Mouse (Mus musculus) forebrain, embryonic 15.5 days (tissue): ENCODE measurements around the gene Galt. TPM values are rescaled to one million over a fixed set of nuclear protein-coding genes. Genes with fewer than 3 reads are reported as not detected.

Source experiments
- ATAC-seq: fragments of 200-750 bp; cut with Nextera tagmentation; replicated peaks from 2 replicates; pipeline ENCODE4 v1.8.0; 2017; ENCODE audit warnings: mild to moderate bottlenecking, moderate TSS enrichment, moderate library complexity
- H3K27ac ChIP-seq: fragments of 300-500 bp; sonication (generic); replicated peaks from 2 replicates; pipeline ENCODE4 v1.5.1; 2015; ENCODE audit warnings: mild to moderate bottlenecking, inconsistent platforms
- H3K27me3 ChIP-seq: fragments of 300-500 bp; sonication (generic); 2 replicates; pipeline ENCODE4 v1.6.1; 2015; ENCODE audit warnings: inconsistent platforms
- H3K36me3 ChIP-seq: fragments of 300-500 bp; sonication (generic); 2 replicates; pipeline ENCODE4 v1.6.1; 2015; ENCODE audit warnings: mild to moderate bottlenecking, inconsistent platforms
- H3K4me1 ChIP-seq: fragments of 300-500 bp; sonication (generic); 2 replicates; pipeline ENCODE4 v1.6.1; 2015; ENCODE audit warnings: inconsistent platforms
- H3K4me2 ChIP-seq: fragments of 300-500 bp; sonication (generic); replicated peaks from 2 replicates; pipeline ENCODE4 v1.6.1; 2015; ENCODE audit warnings: mild to moderate bottlenecking, inconsistent platforms
- H3K4me3 ChIP-seq: fragments of 300-500 bp; sonication (generic); 2 replicates; pipeline ENCODE4 v1.5.1; 2015; ENCODE audit warnings: mild to moderate bottlenecking, inconsistent platforms
- H3K9ac ChIP-seq: fragments of 300-500 bp; sonication (generic); replicated peaks from 2 replicates; pipeline ENCODE4 v1.6.1; 2015; ENCODE audit warnings: mild to moderate bottlenecking, inconsistent platforms
- H3K9me3 ChIP-seq: fragments of 300-500 bp; sonication (generic); 2 replicates; pipeline ENCODE4 v1.6.1; 2016; ENCODE audit warnings: inconsistent platforms
- WGBS: fragments of 180-500 bp; shearing (Covaris S2); methylation state at CpG from one replicate; pipeline ENCODE4 v1.1.7; 2015; ENCODE audit warnings: mixed read lengths; 5-methylcytosine and 5-hydroxymethylcytosine counted together
- polyA plus RNA-seq: library from polyadenylated mRNA; unstranded; fragments of >200 nt; fragmentation: Nextera tagmentation; extraction: Ambion mirVana; gene quantifications from 2 replicates; pipeline ENCODE4 v1.2.1, GENCODE M21; 2015

The Galt gene
- polyA plus RNA-seq, 1 experiment from 2014 or later = 23.5 TPM

DNA sequence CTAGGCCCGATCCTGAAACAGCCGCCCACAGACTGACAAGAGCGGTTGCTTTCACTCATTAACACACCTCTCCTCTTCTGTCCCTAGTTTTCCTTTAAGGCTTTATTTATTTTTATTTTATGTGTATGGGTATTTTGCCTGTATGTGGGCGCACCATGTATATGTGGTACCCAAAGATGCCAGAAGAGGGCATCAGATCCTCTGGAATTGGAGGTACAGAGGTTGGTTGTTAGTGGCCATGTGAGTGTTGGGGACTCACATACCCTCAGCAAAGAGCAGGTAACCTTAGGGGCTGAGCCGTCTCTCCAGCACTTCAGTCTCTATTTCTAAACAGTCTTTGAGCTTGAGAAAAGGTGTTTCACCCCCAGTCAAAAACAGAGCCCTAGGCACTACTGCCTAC lies 39.4 kb upstream of the Galt start:
- Histone ChIP-seq H3K36me3 (peaks cover 41% of the 10 kb centered on the region), H3K9ac (no peak overlapping the region), H3K4me1 (peaks cover 38% of the 10 kb centered on the region), H3K27me3 (no peaks in the 10 kb centered on the region), H3K4me2 (no peak overlapping the region), H3K4me3 (no peak overlapping the region), H3K27ac (no peak overlapping the region), H3K9me3 (no peaks in the 10 kb centered on the region)
- ATAC-seq = no peak
- whole genome bisulfite sequencing = 73% methylated on average over 5 of the region's 5 CpGs

GRCm38 (mm10) chr4:41716834-41717233 lies 38.2 kb upstream of the Galt start:
- ATAC-seq = no peak
- no peak overlapping the region for H3K9ac ChIP-seq
- H3K4me3 ChIP-seq = no peak overlapping the region
- no peaks in the 10 kb centered on the region for H3K9me3 ChIP-seq
- H3K27me3 ChIP-seq = no peaks in the 10 kb centered on the region
- H3K36me3 ChIP-seq = peaks cover 37% of the 10 kb centered on the region
- 72% methylated on average over 6 of the region's 6 CpGs for WGBS
- H3K4me2 ChIP-seq = no peak overlapping the region
- peaks cover 32% of the 10 kb centered on the region for H3K4me1 ChIP-seq
- no peak overlapping the region for H3K27ac ChIP-seq

GRCm38 (mm10) chr4:41722918-41723351 lies 32.1 kb upstream of the Galt start, which contains the start of gene Dctn3:
Dctn3 (minus strand) TSS chr4:41723170.
- H3K9ac ChIP-seq = peak within 1 kb of the TSS; percentile 96
- peaks cover 37% of the 10 kb centered on the region for H3K4me1 ChIP-seq
- peaks cover 20% of the 10 kb centered on the region for H3K27me3 ChIP-seq
- H3K4me3 ChIP-seq = peak within 1 kb of the TSS; percentile 84
- ATAC-seq = peak; percentile 95
- peak within 1 kb of the TSS; percentile 43 for H3K27ac ChIP-seq
- peaks cover 21% of the 10 kb centered on the region for H3K36me3 ChIP-seq
- WGBS = under 1% methylated on average over 27 of the region's 27 CpGs
- H3K9me3 ChIP-seq = no peaks in the 10 kb centered on the region
- H3K4me2 ChIP-seq = peak within 1 kb of the TSS; percentile 73

GRCm38 (mm10) chr4:41726826-41727621 lies 28.0 kb upstream of the Galt start:
- no peak; the same call in 1 of the 2 replicates for ATAC-seq
- no peak overlapping the region for H3K4me3 ChIP-seq
- no peaks in the 10 kb centered on the region for H3K9me3 ChIP-seq
- peak overlapping the region; percentile 61 for H3K27ac ChIP-seq
- peaks cover 54% of the 10 kb centered on the region for H3K27me3 ChIP-seq
- H3K36me3 ChIP-seq = no peaks in the 10 kb centered on the region
- WGBS = 4% methylated on average over 20 of the region's 20 CpGs
- peaks cover 40% of the 10 kb centered on the region for H3K4me1 ChIP-seq
- H3K4me2 ChIP-seq = peak overlapping the region; percentile 34
- peak overlapping the region; percentile 33; the same call in 1 of the 2 replicates for H3K9ac ChIP-seq

DNA sequence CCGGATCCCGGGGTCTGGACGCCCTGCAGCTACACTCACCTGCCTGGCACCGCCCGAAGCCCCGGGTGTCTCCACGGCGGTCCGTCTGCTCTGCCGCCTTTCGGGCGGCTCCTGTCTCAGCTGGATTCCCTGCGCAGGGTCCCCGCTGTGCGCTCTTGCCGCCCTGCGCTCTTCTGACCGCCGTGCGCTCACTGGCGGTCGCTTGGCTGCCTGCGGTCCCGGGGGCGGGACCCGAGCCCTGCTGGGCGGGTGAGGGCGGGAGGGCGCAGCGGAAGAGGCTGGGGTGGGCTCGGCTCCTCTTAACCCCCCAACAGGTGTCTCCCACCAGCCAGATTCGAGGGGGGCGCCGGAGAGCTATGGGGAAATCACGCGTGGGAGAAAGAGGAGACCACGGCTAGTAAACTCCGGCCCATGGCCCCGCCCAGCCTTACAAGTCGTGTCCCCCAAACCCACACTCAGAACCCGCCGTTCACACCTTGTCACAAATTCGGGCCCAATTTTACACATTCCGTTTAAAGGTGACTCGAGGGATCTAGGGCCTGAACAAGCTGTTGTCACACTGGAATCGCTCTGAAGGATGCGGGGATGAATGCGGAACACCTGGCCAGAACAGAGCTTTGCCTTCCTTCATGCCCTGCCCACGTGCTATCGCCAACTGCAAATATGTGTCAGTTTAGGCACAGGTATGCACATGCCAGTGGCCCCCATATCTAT lies 23.8 kb upstream of the Galt start, which contains the start of gene Arid3c:
TSS of gene Arid3c (minus strand) at position 91 of the 714 bp plus-strand sequence.
- 1% methylated on average over 50 of the region's 50 CpGs for WGBS
- Histone ChIP-seq H3K27ac (no peak within 1 kb of the TSS), H3K4me3 (peak within 1 kb of the TSS; percentile 33), H3K9me3 (no peaks in the 10 kb centered on the region), H3K4me2 (peak within 1 kb of the TSS; percentile 58), H3K9ac (0 out of 2 replicates have a peak within 1 kb of the TSS, but pooled peaks have one; percentile 30), H3K36me3 (no peaks in the 10 kb centered on the region), H3K27me3 (peaks cover 37% of the 10 kb centered on the region), H3K4me1 (peaks cover 23% of the 10 kb centered on the region)
- no peak for ATAC-seq

- Histone ChIP-seq H3K4me2 (no peak overlapping the region), H3K9me3 (no peaks in the 10 kb centered on the region), H3K36me3 (peaks cover 5% of the 10 kb centered on the region; the same call in 1 of the 2 replicates), H3K9ac (no peak overlapping the region), H3K4me3 (no peak overlapping the region), H3K4me1 (peaks cover 24% of the 10 kb centered on the region), H3K27ac (no peak overlapping the region), H3K27me3 (peaks cover under 1% of the 10 kb centered on the region; the same call in 1 of the 2 replicates)
- peak; percentile 39; the same call in 1 of the 2 replicates for ATAC-seq
- WGBS = 50% methylated on average over 8 of the region's 8 CpGs
Measured at GRCm38 (mm10) chr4:41737602-41738255, 17.3 kb upstream of the Galt start.

GRCm38 (mm10) chr4:41738256-41738603 lies 16.8 kb upstream of the Galt start:
- H3K27ac ChIP-seq = no peak overlapping the region
- no peak overlapping the region for H3K4me3 ChIP-seq
- peaks cover 5% of the 10 kb centered on the region; the same call in 1 of the 2 replicates for H3K36me3 ChIP-seq
- WGBS = 73% methylated on average over 1 of the region's 1 CpGs
- peaks cover 24% of the 10 kb centered on the region for H3K4me1 ChIP-seq
- no peaks in the 10 kb centered on the region for H3K27me3 ChIP-seq
- no peak overlapping the region for H3K4me2 ChIP-seq
- no peak overlapping the region for H3K9ac ChIP-seq
- H3K9me3 ChIP-seq = no peaks in the 10 kb centered on the region
- ATAC-seq = no peak

DNA sequence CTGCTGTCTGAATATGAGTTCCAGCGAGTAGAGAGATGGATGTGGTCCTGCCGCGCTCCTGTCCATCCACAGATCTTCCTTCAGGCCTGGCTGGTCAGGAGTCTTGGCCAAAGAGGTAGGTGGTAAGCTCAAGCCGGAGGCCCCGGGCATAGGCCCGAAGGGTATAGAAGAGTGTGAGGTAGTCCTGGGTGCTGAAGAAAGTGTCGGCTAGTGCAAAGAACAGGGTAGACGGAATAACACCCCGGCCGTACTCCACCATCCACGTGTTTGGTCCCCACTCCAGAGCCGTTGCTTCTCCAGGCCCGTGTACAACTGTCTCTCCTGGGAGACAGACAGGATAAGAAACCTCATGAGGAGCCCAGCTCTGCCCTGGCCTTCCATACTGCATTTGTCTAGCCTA lies 15.8 kb upstream of the Galt start:
- Histone ChIP-seq H3K4me3 (no peak overlapping the region), H3K27me3 (no peaks in the 10 kb centered on the region), H3K9ac (no peak overlapping the region), H3K4me1 (peaks cover 24% of the 10 kb centered on the region), H3K36me3 (peaks cover 5% of the 10 kb centered on the region; the same call in 1 of the 2 replicates), H3K4me2 (no peak overlapping the region), H3K27ac (no peak overlapping the region), H3K9me3 (no peaks in the 10 kb centered on the region)
- 95% methylated on average over 13 of the region's 13 CpGs for WGBS
- no peak for ATAC-seq

DNA sequence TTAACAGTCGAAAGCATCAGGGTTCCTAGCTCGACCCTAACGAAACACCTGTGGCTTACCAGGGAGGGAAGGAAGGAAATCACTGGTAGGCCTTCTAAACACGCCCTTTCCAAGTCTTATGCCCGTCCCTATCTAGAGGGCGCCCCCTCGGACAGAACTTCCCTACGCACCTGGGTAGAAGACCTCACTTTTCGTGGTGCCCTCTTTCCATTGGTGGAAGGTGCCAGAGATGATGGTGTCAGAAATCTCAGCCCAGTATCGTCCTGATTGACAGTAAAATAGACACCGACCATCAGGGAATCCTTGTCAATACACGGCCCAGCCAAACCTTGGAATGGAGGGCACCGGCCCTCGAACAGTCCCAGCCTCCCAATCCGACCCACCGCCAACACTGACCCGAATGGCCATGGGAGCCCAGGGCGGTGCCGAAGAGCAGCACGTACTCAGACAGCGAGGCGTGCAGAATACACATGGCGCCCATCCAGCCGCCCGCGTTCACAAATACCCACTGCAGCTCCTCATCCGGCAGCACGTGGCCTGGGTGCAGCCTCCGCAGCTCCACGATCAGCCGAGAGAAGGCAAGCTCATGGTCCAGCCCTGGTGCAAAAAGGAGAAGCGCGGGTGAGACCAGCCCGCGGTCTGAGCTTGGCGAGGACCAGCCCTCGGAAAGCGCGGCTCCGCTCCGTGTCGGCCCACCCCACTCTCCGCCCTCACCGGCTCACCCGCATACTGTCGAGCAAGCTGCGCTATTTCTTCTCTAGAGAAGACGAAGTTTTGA lies 14.5 kb upstream of the Galt start:
- Histone ChIP-seq H3K4me2 (peak overlapping the region; percentile 88), H3K4me3 (peak overlapping the region; percentile 81), H3K4me1 (peaks cover 24% of the 10 kb centered on the region), H3K27ac (peak overlapping the region; percentile 80), H3K9ac (peak overlapping the region; percentile 77), H3K27me3 (no peaks in the 10 kb centered on the region), H3K9me3 (no peaks in the 10 kb centered on the region), H3K36me3 (peaks cover 5% of the 10 kb centered on the region; the same call in 1 of the 2 replicates)
- ATAC-seq = peak; percentile 80
- under 1% methylated on average over 48 of the region's 48 CpGs for WGBS

DNA sequence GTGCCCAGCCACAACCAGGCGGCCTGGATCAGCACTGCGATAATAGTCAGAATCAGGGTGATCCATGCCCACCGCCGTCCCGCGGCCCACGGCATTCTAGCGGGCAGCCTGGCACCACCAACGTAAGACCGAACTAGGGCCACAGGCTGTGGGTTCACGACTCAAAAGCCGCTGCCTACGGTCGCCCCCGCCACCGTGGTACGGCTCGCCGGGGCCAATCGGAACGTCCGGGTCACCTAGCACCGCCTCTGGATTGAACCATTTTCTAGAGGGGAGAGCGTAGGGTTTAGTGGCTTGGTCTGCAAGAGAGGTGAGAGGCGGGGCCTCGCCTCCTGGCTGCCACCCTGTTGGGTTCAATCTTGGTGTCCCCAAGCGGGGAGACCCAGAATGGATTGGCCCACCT lies 13.9 kb upstream of the Galt start:
- Histone ChIP-seq H3K27ac (peak overlapping the region; percentile 80), H3K27me3 (no peaks in the 10 kb centered on the region), H3K9me3 (peaks cover 3% of the 10 kb centered on the region), H3K4me2 (peak overlapping the region; percentile 88), H3K36me3 (peaks cover 5% of the 10 kb centered on the region; the same call in 1 of the 2 replicates), H3K9ac (peak overlapping the region; percentile 77), H3K4me3 (peak overlapping the region; percentile 81), H3K4me1 (peaks cover 24% of the 10 kb centered on the region)
- ATAC-seq = peak; percentile 97
- WGBS = under 1% methylated on average over 27 of the region's 27 CpGs

- no peak overlapping the region for H3K9ac ChIP-seq
- no peak overlapping the region for H3K4me3 ChIP-seq
- WGBS = 72% methylated on average over 2 of the region's 2 CpGs
- peaks cover 8% of the 10 kb centered on the region for H3K9me3 ChIP-seq
- H3K27ac ChIP-seq = no peak overlapping the region
- H3K4me2 ChIP-seq = no peak overlapping the region
- ATAC-seq = no peak
- H3K36me3 ChIP-seq = no peaks in the 10 kb centered on the region
- no peaks in the 10 kb centered on the region for H3K27me3 ChIP-seq
- peaks cover 20% of the 10 kb centered on the region for H3K4me1 ChIP-seq
Measured at GRCm38 (mm10) chr4:41744131-41744530, 10.9 kb upstream of the Galt start.
